Mouse (Mus musculus) ES-Bruce4 (cell line): ENCODE data around the gene Manba. TPM values are rescaled to one million over a fixed set of nuclear protein-coding genes. Genes with fewer than 3 reads are reported as not detected.
"Not testable (repeated sequence)": the region's sequence is repeated elsewhere in the genome, so short reads cannot be mapped to it uniquely, and the experiment has no call there.

Experiments
- H3K27ac ChIP-seq: 2 replicates; pipeline ENCODE4 v1.5.1; 2012; ENCODE audit warnings: low read length, inconsistent platforms; ENCODE audit not compliant: insufficient read depth
- H3K27me3 ChIP-seq: 2 replicates; pipeline ENCODE4 v1.6.1; 2012; ENCODE audit warnings: mild to moderate bottlenecking, low read length, inconsistent platforms; ENCODE audit not compliant: control insufficient read depth, poor library complexity, insufficient read depth, severe bottlenecking
- H3K36me3 ChIP-seq: 2 replicates; pipeline ENCODE4 v1.6.1; 2012; ENCODE audit warnings: inconsistent platforms, mild to moderate bottlenecking, low read length, moderate library complexity; ENCODE audit not compliant: control insufficient read depth, poor library complexity, insufficient read depth, severe bottlenecking
- H3K4me1 ChIP-seq: one replicate; pipeline ENCODE4 v1.8.1; 2011; ENCODE audit warnings: low read length; ENCODE audit not compliant: control insufficient read depth, insufficient read depth
- H3K4me3 ChIP-seq: 2 replicates; pipeline ENCODE4 v1.5.1; 2011; ENCODE audit warnings: low read depth, mild to moderate bottlenecking, low read length
- H3K9ac ChIP-seq: 2 replicates; pipeline ENCODE4 v1.6.1; 2012; ENCODE audit warnings: low read depth, mild to moderate bottlenecking, inconsistent platforms; ENCODE audit not compliant: poor library complexity, severe bottlenecking
- H3K9me3 ChIP-seq: replicated peaks from 2 replicates; pipeline ENCODE4 v1.6.1; 2012; ENCODE audit warnings: mild to moderate bottlenecking, low read length, inconsistent platforms; ENCODE audit not compliant: control insufficient read depth, poor library complexity, insufficient read depth, severe bottlenecking
- CTCF ChIP-seq: IDR thresholded peaks from one replicate; pipeline ENCODE4 v1.8.1; 2011; ENCODE audit warnings: low read depth, low read length
- EP300 ChIP-seq: IDR thresholded peaks from 2 replicates; pipeline ENCODE4 v1.6.1; 2011; ENCODE audit warnings: low read depth, low read length; ENCODE audit not compliant: insufficient read depth
- POLR2A ChIP-seq: IDR thresholded peaks from one replicate; pipeline ENCODE4 v1.8.1; 2011; ENCODE audit warnings: low read length; ENCODE audit not compliant: insufficient read depth
- polyA plus RNA-seq: library from polyadenylated mRNA; stranded (reverse); fragments of >200 nt; gene quantifications from 2 replicates; pipeline ENCODE4 v1.2.4, GENCODE M21; 2011; ENCODE audit warnings: low read depth; ENCODE audit not compliant: missing spikeins, insufficient read depth, insufficient read length

Gene Manba
- polyA plus RNA-seq, 1 experiment: 122 TPM

GRCm38 (mm10) chr3:135480767-135481166, 4.6 kb upstream of the Manba start:
- TF ChIP-seq EP300 (no peak), POLR2A (no peak), CTCF (no peak)
- H3K27ac ChIP-seq: no peak overlapping the region
- no peaks in the 10 kb centered on the region for H3K4me1 ChIP-seq
- H3K9me3 ChIP-seq: no peaks in the 10 kb centered on the region
- no peaks in the 10 kb centered on the region for H3K36me3 ChIP-seq
- H3K4me3 ChIP-seq: no peak overlapping the region
- H3K9ac ChIP-seq: no peak overlapping the region
- H3K27me3 ChIP-seq: no peaks in the 10 kb centered on the region

GRCm38 (mm10) chr3:135481608-135482007, 3.8 kb upstream of the Manba start:
- Histone ChIP-seq H3K4me1 (no peaks in the 10 kb centered on the region), H3K36me3 (no peaks in the 10 kb centered on the region), H3K4me3 (no peak overlapping the region), H3K9me3 (no peaks in the 10 kb centered on the region), H3K9ac (no peak overlapping the region), H3K27ac (no peak overlapping the region), H3K27me3 (no peaks in the 10 kb centered on the region)
- no peak for TF ChIP-seq CTCF
- TF ChIP-seq EP300: no peak
- TF ChIP-seq POLR2A: no peak

- not testable (repeated sequence) for H3K27ac ChIP-seq, H3K9me3 ChIP-seq, H3K4me1 ChIP-seq, H3K36me3 ChIP-seq, H3K27me3 ChIP-seq
- H3K9ac ChIP-seq: peak overlapping the region; percentile 51
- peak overlapping the region; percentile 79 for H3K4me3 ChIP-seq
These were observed 761 bp upstream of the Manba start for GRCm38 (mm10) chr3:135484650-135485049.

- Histone ChIP-seq H3K4me3 (peak overlapping the region; percentile 79), H3K36me3 (no peaks in the 10 kb centered on the region), H3K9me3 (no peaks in the 10 kb centered on the region), H3K27ac (no peak overlapping the region), H3K27me3 (no peaks in the 10 kb centered on the region), H3K9ac (peak overlapping the region; percentile 51), H3K4me1 (no peaks in the 10 kb centered on the region)
- no peak for TF ChIP-seq CTCF
- TF ChIP-seq EP300: no peak
- no peak for TF ChIP-seq POLR2A
These were observed 460 bp downstream of the Manba start for GRCm38 (mm10) chr3:135485900-135486241.

GRCm38 (mm10) chr3:135486351-135486750, 940 bp downstream of the Manba start:
- H3K9ac ChIP-seq: peak overlapping the region; percentile 51
- H3K27me3 ChIP-seq: no peaks in the 10 kb centered on the region
- TF ChIP-seq EP300 (no peak), CTCF (no peak), POLR2A (no peak)
- H3K4me3 ChIP-seq: peak overlapping the region; percentile 79
- no peak overlapping the region for H3K27ac ChIP-seq
- H3K9me3 ChIP-seq: 0 out of 2 replicates have a peak, but pooled peaks cover 2% of the 10 kb centered on the region
- no peaks in the 10 kb centered on the region for H3K4me1 ChIP-seq
- H3K36me3 ChIP-seq: no peaks in the 10 kb centered on the region

- Histone ChIP-seq H3K4me3 (no peak overlapping the region), H3K4me1 (no peaks in the 10 kb centered on the region)
These were observed 2.4 kb downstream of the Manba start for GRCm38 (mm10) chr3:135487803-135488202.

More at GRCm38 (mm10) chr3:135487803-135488202, 2.4 kb downstream of the Manba start:
- H3K9me3 ChIP-seq: peaks cover 13% of the 10 kb centered on the region
- TF ChIP-seq EP300 (no peak), POLR2A (no peak), CTCF (no peak)
- no peak overlapping the region for H3K27ac ChIP-seq
- H3K36me3 ChIP-seq: no peaks in the 10 kb centered on the region
- no peak overlapping the region for H3K9ac ChIP-seq
- H3K27me3 ChIP-seq: no peaks in the 10 kb centered on the region
